Mouse (Mus musculus) neural tube, embryonic 13.5 days (tissue): ENCODE measurements around the gene Umod. TPM values are rescaled to one million over a fixed set of nuclear protein-coding genes. Genes with fewer than 3 reads are reported as not detected.

ENCODE experiments used
- ATAC-seq: fragments of 200-750 bp; cut with Nextera tagmentation; 2 replicates; pipeline ENCODE4 v1.8.0; 2017; ENCODE audit warnings: low read depth, mild to moderate bottlenecking, moderate TSS enrichment, moderate library complexity
- H3K27ac ChIP-seq: fragments of 300-500 bp; sonication (generic); replicated peaks from 2 replicates; pipeline ENCODE4 v1.5.1; 2015; ENCODE audit warnings: moderate library complexity, mild to moderate bottlenecking, inconsistent platforms
- H3K27me3 ChIP-seq: fragments of 300-500 bp; sonication (generic); 2 replicates; pipeline ENCODE4 v1.6.1; 2015; ENCODE audit warnings: mild to moderate bottlenecking, inconsistent platforms
- H3K36me3 ChIP-seq: fragments of 300-500 bp; sonication (generic); 2 replicates; pipeline ENCODE4 v1.6.1; 2015; ENCODE audit warnings: mild to moderate bottlenecking, inconsistent platforms
- H3K4me1 ChIP-seq: fragments of 300-500 bp; sonication (generic); replicated peaks from 2 replicates; pipeline ENCODE4 v1.6.1; 2015; ENCODE audit warnings: inconsistent platforms
- H3K4me2 ChIP-seq: fragments of 300-500 bp; sonication (generic); 2 replicates; pipeline ENCODE4 v1.6.1; 2015; ENCODE audit warnings: inconsistent platforms, mild to moderate bottlenecking, moderate library complexity
- H3K4me3 ChIP-seq: fragments of 300-500 bp; sonication (generic); 2 replicates; pipeline ENCODE4 v1.5.1; 2015; ENCODE audit warnings: mild to moderate bottlenecking, inconsistent platforms
- H3K9ac ChIP-seq: fragments of 300-500 bp; sonication (generic); 2 replicates; pipeline ENCODE4 v1.6.1; 2015; ENCODE audit warnings: moderate library complexity, mild to moderate bottlenecking, inconsistent platforms
- H3K9me3 ChIP-seq: fragments of 300-500 bp; sonication (generic); 2 replicates; pipeline ENCODE4 v1.6.1; 2016; ENCODE audit warnings: inconsistent platforms
- WGBS: fragments of 180-500 bp; shearing (Covaris S2); methylation state at CpG from one replicate; pipeline ENCODE4 v1.1.7; 2015; 5-methylcytosine and 5-hydroxymethylcytosine counted together
- polyA plus RNA-seq: library from polyadenylated mRNA; unstranded; fragments of >200 nt; fragmentation: Nextera tagmentation; extraction: Ambion mirVana; gene quantifications from 2 replicates; pipeline ENCODE4 v1.2.1, GENCODE M21; 2015

Gene Umod
- not detected in 2 replicates for polyA plus RNA-seq

GRCm38 (mm10) chr7:119479256-119479655 is at the start of gene Umod:
Gene Umod, minus strand, starts transcription at chr7:119479282.
- ATAC-seq, result no peak
- Histone ChIP-seq H3K9me3 (no peaks in the 10 kb centered on the region), H3K36me3 (no peaks in the 10 kb centered on the region), H3K27ac (no peak within 1 kb of the TSS), H3K4me2 (no peak within 1 kb of the TSS), H3K27me3 (no peaks in the 10 kb centered on the region), H3K4me3 (no peak within 1 kb of the TSS), H3K9ac (no peak within 1 kb of the TSS), H3K4me1 (no peaks in the 10 kb centered on the region)

GRCm38 (mm10) chr7:119528617-119529016 is 49.5 kb upstream of the Umod start:
- no peak overlapping the region for H3K4me2 ChIP-seq

GRCm38 (mm10) chr7:119527548-119527947 is 48.5 kb upstream of the Umod start:
- ATAC-seq, result no peak
- Histone ChIP-seq H3K27ac (no peak overlapping the region), H3K4me1 (peaks cover 8% of the 10 kb centered on the region; the same call in 1 of the 2 replicates), H3K4me3 (no peak overlapping the region), H3K36me3 (no peaks in the 10 kb centered on the region), H3K9ac (no peak overlapping the region), H3K9me3 (no peaks in the 10 kb centered on the region), H3K27me3 (no peaks in the 10 kb centered on the region), H3K4me2 (no peak overlapping the region)
- WGBS, result 56% methylated on average over 2 of the region's 2 CpGs

More at GRCm38 (mm10) chr7:119528617-119529016, 49.5 kb upstream of the Umod start:
- H3K27me3 ChIP-seq, result no peaks in the 10 kb centered on the region
- H3K36me3 ChIP-seq, result no peaks in the 10 kb centered on the region
- no peaks in the 10 kb centered on the region for H3K9me3 ChIP-seq
- 80% methylated on average over 7 of the region's 7 CpGs for WGBS
- no peak overlapping the region for H3K9ac ChIP-seq
- H3K27ac ChIP-seq, result no peak overlapping the region
- H3K4me1 ChIP-seq, result peaks cover 8% of the 10 kb centered on the region; the same call in 1 of the 2 replicates
- no peak overlapping the region for H3K4me3 ChIP-seq
- ATAC-seq, result no peak

- Histone ChIP-seq H3K4me1 (peaks cover 8% of the 10 kb centered on the region; the same call in 1 of the 2 replicates), H3K9me3 (no peaks in the 10 kb centered on the region), H3K9ac (no peak overlapping the region), H3K4me3 (no peak overlapping the region), H3K27me3 (no peaks in the 10 kb centered on the region), H3K27ac (no peak overlapping the region), H3K36me3 (no peaks in the 10 kb centered on the region), H3K4me2 (no peak overlapping the region)
- 91% methylated on average over 1 of the region's 1 CpGs for WGBS
- ATAC-seq, result no peak
Measured at GRCm38 (mm10) chr7:119527135-119527534, 48.1 kb upstream of the Umod start.

- no peaks in the 10 kb centered on the region for H3K36me3 ChIP-seq
- H3K4me1 ChIP-seq, result peaks cover 8% of the 10 kb centered on the region; the same call in 1 of the 2 replicates
- no peak overlapping the region for H3K4me3 ChIP-seq
- no peaks in the 10 kb centered on the region for H3K27me3 ChIP-seq
- no peak for ATAC-seq
- no peaks in the 10 kb centered on the region for H3K9me3 ChIP-seq
- no peak overlapping the region for H3K9ac ChIP-seq
- H3K27ac ChIP-seq, result no peak overlapping the region
- WGBS, result 80% methylated on average over 13 of the region's 13 CpGs
- H3K4me2 ChIP-seq, result no peak overlapping the region
Measured at GRCm38 (mm10) chr7:119526486-119526885, 47.4 kb upstream of the Umod start.

- no peak for ATAC-seq
- H3K27ac ChIP-seq, result no peak overlapping the region
- H3K9me3 ChIP-seq, result no peaks in the 10 kb centered on the region
- WGBS, result 44% methylated on average over 2 of the region's 2 CpGs
- no peak overlapping the region for H3K4me3 ChIP-seq
- H3K4me2 ChIP-seq, result no peak overlapping the region
- no peaks in the 10 kb centered on the region for H3K36me3 ChIP-seq
- H3K4me1 ChIP-seq, result peaks cover 8% of the 10 kb centered on the region; the same call in 1 of the 2 replicates
- H3K27me3 ChIP-seq, result no peaks in the 10 kb centered on the region
- 0 out of 2 replicates have a peak overlapping the region, but pooled peaks have one; percentile 17 for H3K9ac ChIP-seq
Measured at GRCm38 (mm10) chr7:119525881-119526281, 46.8 kb upstream of the Umod start.

GRCm38 (mm10) chr7:119523389-119523788 is 44.3 kb upstream of the Umod start, which contains the start of gene Pdilt:
Gene Pdilt, minus strand, starts transcription at chr7:119523489.
- no peak for ATAC-seq
- no peak within 1 kb of the TSS for H3K27ac ChIP-seq
- no peak within 1 kb of the TSS for H3K9ac ChIP-seq
- H3K4me3 ChIP-seq, result no peak within 1 kb of the TSS
- no peaks in the 10 kb centered on the region for H3K36me3 ChIP-seq
- no peaks in the 10 kb centered on the region for H3K27me3 ChIP-seq
- H3K9me3 ChIP-seq, result no peaks in the 10 kb centered on the region
- H3K4me2 ChIP-seq, result no peak within 1 kb of the TSS
- 77% methylated on average over 4 of the region's 4 CpGs for WGBS
- H3K4me1 ChIP-seq, result peaks cover 8% of the 10 kb centered on the region; the same call in 1 of the 2 replicates

GRCm38 (mm10) chr7:119522385-119522784 is 43.3 kb upstream of the Umod start:
- no peak overlapping the region for H3K27ac ChIP-seq
- no peaks in the 10 kb centered on the region for H3K9me3 ChIP-seq
- no peak for ATAC-seq
- no peaks in the 10 kb centered on the region for H3K27me3 ChIP-seq
- H3K9ac ChIP-seq, result no peak overlapping the region
- H3K36me3 ChIP-seq, result no peaks in the 10 kb centered on the region
- 86% methylated on average over 1 of the region's 1 CpGs for WGBS
- H3K4me2 ChIP-seq, result no peak overlapping the region
- H3K4me1 ChIP-seq, result peaks cover 8% of the 10 kb centered on the region; the same call in 1 of the 2 replicates
- H3K4me3 ChIP-seq, result no peak overlapping the region

- H3K27me3 ChIP-seq, result no peaks in the 10 kb centered on the region
- ATAC-seq, result no peak
- no peak overlapping the region for H3K9ac ChIP-seq
- H3K9me3 ChIP-seq, result no peaks in the 10 kb centered on the region
- H3K4me1 ChIP-seq, result peaks cover 8% of the 10 kb centered on the region; the same call in 1 of the 2 replicates
- H3K36me3 ChIP-seq, result no peaks in the 10 kb centered on the region
- no peak overlapping the region for H3K27ac ChIP-seq
- no peak overlapping the region for H3K4me3 ChIP-seq
- 84% methylated on average over 3 of the region's 3 CpGs for WGBS
- H3K4me2 ChIP-seq, result no peak overlapping the region
Measured at GRCm38 (mm10) chr7:119521816-119522215, 42.7 kb upstream of the Umod start.

- H3K36me3 ChIP-seq, result no peaks in the 10 kb centered on the region
- 46% methylated on average over 5 of the region's 5 CpGs for WGBS
- no peaks in the 10 kb centered on the region for H3K9me3 ChIP-seq
- H3K4me1 ChIP-seq, result no peaks in the 10 kb centered on the region
- H3K4me3 ChIP-seq, result no peak overlapping the region
- no peak overlapping the region for H3K9ac ChIP-seq
- no peak overlapping the region for H3K4me2 ChIP-seq
- no peak for ATAC-seq
- H3K27me3 ChIP-seq, result no peaks in the 10 kb centered on the region
- no peak overlapping the region for H3K27ac ChIP-seq
Measured at GRCm38 (mm10) chr7:119519654-119520053, 40.6 kb upstream of the Umod start.

GRCm38 (mm10) chr7:119519163-119519562 is 40.1 kb upstream of the Umod start, which contains the start of gene Acsm5:
Gene Acsm5, plus strand, starts transcription at chr7:119519463.
- Histone ChIP-seq H3K4me1 (no peaks in the 10 kb centered on the region), H3K9ac (no peak within 1 kb of the TSS), H3K4me3 (no peak within 1 kb of the TSS), H3K36me3 (no peaks in the 10 kb centered on the region), H3K27ac (no peak within 1 kb of the TSS), H3K9me3 (no peaks in the 10 kb centered on the region), H3K27me3 (no peaks in the 10 kb centered on the region), H3K4me2 (no peak within 1 kb of the TSS)
- WGBS, result 72% methylated on average over 5 of the region's 5 CpGs
- ATAC-seq, result no peak

GRCm38 (mm10) chr7:119516272-119516558 is 37.1 kb upstream of the Umod start:
- Histone ChIP-seq H3K36me3 (no peaks in the 10 kb centered on the region), H3K4me1 (no peaks in the 10 kb centered on the region), H3K4me2 (no peak overlapping the region), H3K27ac (no peak overlapping the region), H3K27me3 (no peaks in the 10 kb centered on the region), H3K9ac (no peak overlapping the region), H3K4me3 (no peak overlapping the region), H3K9me3 (no peaks in the 10 kb centered on the region)
- WGBS, result 87% methylated on average over 7 of the region's 7 CpGs
- ATAC-seq, result no peak
